Mouse (Mus musculus) lung, postnatal 10 days (tissue): ENCODE measurements around the gene Galp.
"Not testable (repeated sequence)": the region's sequence is repeated elsewhere in the genome, so short reads cannot be mapped to it uniquely, and the experiment has no call there.

Experiments used
- DNase-seq: peaks from one replicate; pipeline ENCODE4 v3.0.0; 2021

The Galp gene

GRCm38 (mm10) chr7:6179013-6179412 lies 17.9 kb upstream of the Galp start:
- no peak for DNase-seq

- no peak for DNase-seq
These were observed 14.0 kb upstream of the Galp start for GRCm38 (mm10) chr7:6182882-6183281.

- DNase-seq, result no peak
These were observed 13.1 kb upstream of the Galp start for GRCm38 (mm10) chr7:6183802-6184201.

- DNase-seq, result no peak
These were observed 12.4 kb upstream of the Galp start for GRCm38 (mm10) chr7:6184521-6184920.

- DNase-seq, result no peak
These were observed 11.5 kb upstream of the Galp start for GRCm38 (mm10) chr7:6185391-6185790.

- DNase-seq, result no peak
These were observed 10.7 kb upstream of the Galp start for GRCm38 (mm10) chr7:6186176-6186575.

- no peak for DNase-seq
These were observed 10.1 kb upstream of the Galp start for GRCm38 (mm10) chr7:6186756-6187155.

- DNase-seq, result no peak
These were observed 7.3 kb upstream of the Galp start for GRCm38 (mm10) chr7:6189542-6189941.

- DNase-seq, result peak; percentile 86
These were observed 5.5 kb upstream of the Galp start for GRCm38 (mm10) chr7:6191376-6191775.

- DNase-seq, result peak; percentile 78
These were observed 2.8 kb upstream of the Galp start for GRCm38 (mm10) chr7:6194129-6194528.

GRCm38 (mm10) chr7:6195777-6196176 lies 1.1 kb upstream of the Galp start:
- no peak for DNase-seq

GRCm38 (mm10) chr7:6204200-6204599 lies 7.3 kb downstream of the Galp start:
- DNase-seq, result no peak

- peak; percentile 19 for DNase-seq
These were observed 16.3 kb downstream of the Galp start for GRCm38 (mm10) chr7:6213144-6213543.

- DNase-seq, result not testable (repeated sequence)
These were observed 17.8 kb downstream of the Galp start for GRCm38 (mm10) chr7:6214691-6215090.

GRCm38 (mm10) chr7:6220147-6220546 lies 23.3 kb downstream of the Galp start:
- DNase-seq, result no peak

GRCm38 (mm10) chr7:6221978-6222377 lies 25.1 kb downstream of the Galp start, which contains the start of gene Zscan5b:
TSS of gene Zscan5b (plus strand) at chr7:6222278.
- no peak for DNase-seq

GRCm38 (mm10) chr7:6228491-6228890 lies 31.6 kb downstream of the Galp start:
- peak; percentile 13 for DNase-seq

GRCm38 (mm10) chr7:6239787-6240186 lies 42.9 kb downstream of the Galp start:
- no peak for DNase-seq

- peak; percentile 64 for DNase-seq
These were observed 44.0 kb downstream of the Galp start for GRCm38 (mm10) chr7:6240841-6241425.

GRCm38 (mm10) chr7:6244361-6245292 lies 47.7 kb downstream of the Galp start:
- DNase-seq, result no peak

- no peak for DNase-seq
These were observed 55.5 kb downstream of the Galp start, which contains the start of gene Epp13 for GRCm38 (mm10) chr7:6252410-6252809. TSS of gene Epp13 (plus strand) at chr7:6252710.

GRCm38 (mm10) chr7:6254451-6254850 lies 57.6 kb downstream of the Galp start:
- no peak for DNase-seq

- DNase-seq, result no peak
These were observed 60.5 kb downstream of the Galp start for GRCm38 (mm10) chr7:6257386-6257785.
